Mouse (Mus musculus) left cerebral cortex, adult 11 months (tissue): ENCODE results near the gene Zfp113.
"Not testable (repeated sequence)": the region's sequence is repeated elsewhere in the genome, so short reads cannot be mapped to it uniquely, and the experiment has no call there.

Experiments
- DNase-seq: peaks from one replicate; pipeline ENCODE4 v3.0.0; 2022; ENCODE audit warnings: low spot score

The Zfp113 gene

GRCm38 (mm10) chr5:138137935-138138549 lies 17.5 kb downstream of the Zfp113 start:
- no peak for DNase-seq

GRCm38 (mm10) chr5:138137257-138137656 lies 18.3 kb downstream of the Zfp113 start:
- DNase-seq, result no peak

GRCm38 (mm10) chr5:138132425-138133064 lies 23.0 kb downstream of the Zfp113 start:
- DNase-seq, result no peak

GRCm38 (mm10) chr5:138118041-138118440 lies 37.5 kb downstream of the Zfp113 start:
- no peak for DNase-seq

GRCm38 (mm10) chr5:138117199-138118015 lies 38.1 kb downstream of the Zfp113 start:
- DNase-seq, result no peak

GRCm38 (mm10) chr5:138116255-138117198 lies 39.0 kb downstream of the Zfp113 start, which contains the start of gene Zscan21:
Gene Zscan21 (plus strand): TSS chr5:138116903.
- peak; percentile 70 for DNase-seq

GRCm38 (mm10) chr5:138109847-138110396 lies 45.6 kb downstream of the Zfp113 start:
- not testable (repeated sequence) for DNase-seq

- DNase-seq, result no peak
Observed at GRCm38 (mm10) chr5:138107130-138107529, 48.4 kb downstream of the Zfp113 start.

GRCm38 (mm10) chr5:138104976-138105375 lies 50.6 kb downstream of the Zfp113 start:
- DNase-seq, result no peak

- no peak for DNase-seq
Observed at GRCm38 (mm10) chr5:138094474-138094873, 61.1 kb downstream of the Zfp113 start.

GRCm38 (mm10) chr5:138092771-138093170 lies 62.8 kb downstream of the Zfp113 start:
- no peak for DNase-seq

GRCm38 (mm10) chr5:138090737-138091136 lies 64.8 kb downstream of the Zfp113 start:
- no peak for DNase-seq

- DNase-seq, result no peak
Observed at GRCm38 (mm10) chr5:138090271-138090670, 65.3 kb downstream of the Zfp113 start.
